Mouse (Mus musculus): ENCODE data around the gene Arhgap10.
"Not testable (repeated sequence)": the region's sequence is repeated elsewhere in the genome, so short reads cannot be mapped to it uniquely, and the experiment has no call there.

The Arhgap10 gene

GRCm38 (mm10) chr8:77354189-77354588 lies 163.6 kb downstream of the Arhgap10 start:
- no peak for DNase-seq (ENCODE audit: low read depth in 2 of 2, low spot score in 2 of 2)

GRCm38 (mm10) chr8:77351177-77351860 lies 166.4 kb downstream of the Arhgap10 start:
- no peak for DNase-seq (ENCODE audit: low read depth in 2 of 2, low spot score in 2 of 2)

DNA sequence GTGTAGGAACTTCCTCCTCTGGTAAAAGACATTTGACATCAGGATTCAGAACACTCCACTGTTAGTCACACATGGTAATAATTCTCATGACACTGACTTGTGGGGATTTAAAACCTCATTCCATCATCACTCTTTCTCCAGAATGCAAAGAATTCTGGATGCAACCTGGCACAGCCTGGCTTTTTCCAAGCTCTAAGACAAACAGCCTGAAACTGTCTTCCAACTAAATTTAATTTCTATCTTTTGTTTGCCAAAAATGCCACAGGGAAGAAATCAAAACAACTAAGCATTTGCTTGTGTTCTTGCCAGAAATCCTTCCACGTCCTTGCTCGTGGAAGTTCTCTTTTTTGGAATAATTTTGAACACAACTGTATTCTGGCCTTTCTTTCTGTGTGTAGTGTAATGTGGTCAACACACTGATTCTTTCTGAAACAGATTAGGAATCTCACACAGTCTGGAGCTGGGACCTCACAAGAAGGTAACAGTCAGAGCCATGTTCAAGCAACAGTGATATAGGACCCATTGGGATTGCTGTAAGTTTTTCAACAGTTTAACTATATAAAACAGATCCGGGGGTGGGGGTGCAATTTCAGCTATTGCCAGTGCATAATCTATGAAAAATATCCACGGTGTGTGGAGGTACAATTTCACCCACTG lies 167.5 kb downstream of the Arhgap10 start:
- DNase-seq (ENCODE audit: low read depth in 2 of 2, low spot score in 2 of 2): no peak

- DNase-seq (ENCODE audit: low read depth in 2 of 2, low spot score in 2 of 2): no peak
Measured at GRCm38 (mm10) chr8:77343916-77344315, 173.8 kb downstream of the Arhgap10 start.

- DNase-seq (ENCODE audit: low read depth in 2 of 2, low spot score in 2 of 2): no peak
Measured at GRCm38 (mm10) chr8:77343335-77343734, 174.4 kb downstream of the Arhgap10 start.

DNA sequence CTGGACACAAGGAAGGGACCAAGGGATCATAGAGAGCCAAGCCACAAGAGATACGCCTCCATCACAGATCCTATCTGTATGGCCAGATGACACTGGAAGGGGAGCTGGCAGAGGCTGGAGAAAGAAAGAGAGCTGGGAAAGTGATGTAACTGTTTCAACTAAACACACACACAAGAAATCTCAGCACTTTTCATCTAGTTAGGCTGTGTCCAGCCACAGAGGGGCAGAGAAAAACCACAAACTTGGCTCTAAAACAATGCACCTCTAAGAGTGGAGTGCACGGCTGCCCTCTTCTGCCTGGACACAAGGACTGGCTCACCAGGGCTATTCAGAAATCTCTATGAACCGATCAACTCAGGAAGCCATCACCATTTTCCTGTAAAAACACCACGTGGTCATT lies 175.6 kb downstream of the Arhgap10 start:
- DNase-seq (ENCODE audit: low read depth in 2 of 2, low spot score in 2 of 2): no peak

DNA sequence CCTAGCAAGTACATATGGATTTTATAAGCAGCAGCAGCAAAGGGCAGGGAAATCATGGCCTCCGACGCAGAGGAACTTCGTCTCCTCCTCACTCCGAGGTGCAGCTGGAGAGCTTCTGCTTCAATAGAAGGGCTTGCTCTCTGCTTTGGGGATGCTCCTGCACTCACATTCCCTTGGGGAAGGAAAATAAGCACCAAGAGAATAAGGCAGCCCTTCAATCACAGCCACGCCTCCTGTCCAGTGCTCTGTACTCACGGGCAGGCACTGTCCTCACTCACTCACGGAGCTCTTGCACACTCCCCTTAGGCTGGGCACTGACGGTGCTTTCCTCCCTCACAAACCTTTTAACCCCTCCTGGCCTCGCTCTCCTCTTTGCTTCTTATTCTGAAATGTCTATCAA lies 176.4 kb downstream of the Arhgap10 start:
- DNase-seq (ENCODE audit: low read depth in 2 of 2, low spot score in 2 of 2): no peak

- no peak for DNase-seq (ENCODE audit: low read depth in 2 of 2, low spot score in 2 of 2)
Measured at GRCm38 (mm10) chr8:77340046-77340747, 177.6 kb downstream of the Arhgap10 start.

DNA sequence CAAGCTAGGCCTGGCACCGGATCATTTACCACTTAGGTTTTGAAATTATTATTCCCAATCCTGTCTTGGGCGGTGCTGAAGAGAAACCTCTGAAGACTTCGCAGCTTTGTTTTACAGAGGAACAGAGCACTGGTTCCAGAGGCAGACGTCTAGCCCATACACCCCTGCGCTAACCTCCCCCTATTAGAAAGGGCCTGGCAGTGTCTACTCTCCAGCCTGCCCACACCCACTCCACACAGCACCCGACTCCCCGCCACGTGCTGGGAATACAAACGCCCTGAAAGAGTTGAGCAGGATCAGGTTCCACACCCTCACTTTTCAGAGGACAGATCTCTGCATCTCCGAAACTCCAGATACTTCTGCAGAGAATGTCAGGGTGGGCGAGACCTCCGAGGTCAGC lies 180.5 kb downstream of the Arhgap10 start:
- no peak for DNase-seq (ENCODE audit: low read depth in 2 of 2, low spot score in 2 of 2)

GRCm38 (mm10) chr8:77331180-77331579 lies 186.6 kb downstream of the Arhgap10 start:
- no peak for DNase-seq (ENCODE audit: low read depth in 2 of 2, low spot score in 2 of 2)

DNA sequence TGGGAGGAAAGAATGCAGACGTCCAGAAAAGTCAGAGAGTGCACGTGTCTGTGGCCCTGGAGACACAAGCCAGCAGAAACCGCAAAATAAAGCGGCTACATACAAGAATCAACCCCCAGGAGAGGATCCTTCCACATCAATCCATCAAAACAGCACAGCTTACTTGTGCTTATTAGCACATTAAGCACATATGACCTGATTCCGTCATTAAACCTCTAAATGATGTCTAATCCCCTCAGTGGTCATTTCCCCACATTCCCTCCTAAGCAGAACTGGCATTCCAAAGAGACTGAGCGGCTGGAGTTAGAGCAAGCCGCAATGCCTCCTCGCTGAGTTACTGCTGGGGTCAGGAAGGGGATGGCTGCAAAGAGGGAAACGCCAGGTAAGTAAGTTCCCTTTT lies 187.4 kb downstream of the Arhgap10 start:
- no peak for DNase-seq (ENCODE audit: low read depth in 2 of 2, low spot score in 2 of 2)

GRCm38 (mm10) chr8:77329783-77330182 lies 188.0 kb downstream of the Arhgap10 start:
- DNase-seq (ENCODE audit: low read depth in 2 of 2, low spot score in 2 of 2): no peak

- no peak for DNase-seq (ENCODE audit: low read depth in 2 of 2, low spot score in 2 of 2)
Measured at GRCm38 (mm10) chr8:77328473-77328872, 189.3 kb downstream of the Arhgap10 start.

GRCm38 (mm10) chr8:77327326-77327725 lies 190.4 kb downstream of the Arhgap10 start:
- no peak for DNase-seq (ENCODE audit: low read depth in 2 of 2, low spot score in 2 of 2)

GRCm38 (mm10) chr8:77322727-77323126 lies 195.0 kb downstream of the Arhgap10 start:
- not testable (repeated sequence) for DNase-seq (ENCODE audit: low read depth in 2 of 2, low spot score in 2 of 2)

DNA sequence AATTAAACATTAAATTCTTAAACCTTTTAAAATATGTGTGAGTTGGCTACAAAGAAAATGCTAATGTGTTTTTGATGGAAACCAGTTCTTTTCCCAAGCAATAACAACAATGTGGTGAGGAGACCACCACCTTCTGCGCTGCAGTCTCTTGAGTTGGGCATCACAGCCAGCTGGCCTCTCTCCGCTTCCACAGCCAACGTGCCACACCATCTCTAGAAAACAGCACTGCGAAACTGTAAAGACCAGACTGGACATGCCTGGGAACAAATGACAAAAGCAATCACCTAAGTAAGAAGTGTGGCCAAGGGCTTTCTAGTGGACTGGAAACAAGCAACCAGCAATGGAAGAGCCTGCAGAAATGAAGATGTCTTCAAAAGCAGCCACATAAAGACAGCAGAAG lies 195.9 kb downstream of the Arhgap10 start:
- no peak for DNase-seq (ENCODE audit: low read depth in 2 of 2, low spot score in 2 of 2)

DNA sequence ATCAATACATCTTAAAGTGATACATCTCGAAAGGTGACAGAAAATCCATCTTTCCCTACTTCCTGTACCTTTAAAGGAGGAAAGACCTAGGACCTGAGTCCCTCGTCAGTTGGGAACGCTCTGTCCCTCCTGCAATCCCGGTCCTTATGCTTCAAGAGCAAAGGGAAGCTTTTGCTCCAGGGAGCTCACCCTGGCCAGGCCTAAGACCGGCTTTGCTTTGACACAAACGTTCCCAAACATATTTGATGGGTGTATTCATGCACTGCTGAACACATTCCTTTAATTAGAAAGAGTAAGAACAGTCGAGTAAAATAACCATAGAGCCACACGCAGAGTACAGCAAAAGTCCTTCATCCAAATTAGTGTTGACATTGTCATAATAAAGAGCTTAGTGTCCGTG lies 199.2 kb downstream of the Arhgap10 start:
- DNase-seq (ENCODE audit: low read depth in 2 of 2, low spot score in 2 of 2): no peak

- DNase-seq (ENCODE audit: low read depth in 2 of 2, low spot score in 2 of 2): no peak
Measured at GRCm38 (mm10) chr8:77317771-77318170, 200.0 kb downstream of the Arhgap10 start.

DNA sequence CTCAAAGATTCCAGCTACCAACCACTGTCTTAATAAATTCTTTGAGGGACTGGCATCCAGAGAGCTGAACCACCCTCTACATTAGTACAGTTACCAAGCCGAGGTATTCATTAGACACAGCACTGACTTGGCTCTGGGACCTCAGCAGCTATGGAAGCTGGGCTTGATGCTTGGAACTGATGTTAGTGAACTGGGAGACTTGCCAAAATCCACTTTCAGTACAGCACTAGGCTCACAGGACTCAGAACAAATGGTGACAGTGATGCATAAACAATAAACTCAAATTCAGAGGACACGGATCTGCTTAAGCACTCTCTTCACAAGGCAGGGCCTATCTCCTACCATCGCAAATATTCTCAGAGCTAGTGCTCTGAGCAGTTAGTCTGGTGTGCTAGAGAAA lies 204.8 kb downstream of the Arhgap10 start:
- DNase-seq (ENCODE audit: low read depth in 2 of 2, low spot score in 2 of 2): no peak

- DNase-seq (ENCODE audit: low read depth in 2 of 2, low spot score in 2 of 2): no peak
Measured at GRCm38 (mm10) chr8:77311762-77312161, 206.0 kb downstream of the Arhgap10 start.

DNA sequence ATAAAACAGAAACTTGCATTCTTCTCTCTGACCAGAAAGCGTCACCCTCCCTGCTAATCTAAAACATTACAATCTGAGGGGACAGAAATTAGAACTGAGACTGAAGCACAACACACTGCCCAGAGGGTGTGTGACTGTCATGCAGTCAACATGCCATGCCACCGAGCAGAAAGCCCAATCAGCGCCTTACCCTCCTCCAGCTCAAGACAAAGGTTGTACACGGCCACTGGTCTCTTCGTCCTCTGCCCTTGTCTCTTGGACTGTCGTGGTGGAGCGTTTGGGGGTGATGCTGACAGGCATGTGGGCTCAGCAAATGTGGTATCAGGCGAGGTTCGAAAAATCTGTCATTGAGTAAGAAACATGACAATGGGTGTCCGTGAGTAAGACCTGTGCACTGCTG lies 207.2 kb downstream of the Arhgap10 start:
- no peak for DNase-seq (ENCODE audit: low read depth in 2 of 2, low spot score in 2 of 2)

DNA sequence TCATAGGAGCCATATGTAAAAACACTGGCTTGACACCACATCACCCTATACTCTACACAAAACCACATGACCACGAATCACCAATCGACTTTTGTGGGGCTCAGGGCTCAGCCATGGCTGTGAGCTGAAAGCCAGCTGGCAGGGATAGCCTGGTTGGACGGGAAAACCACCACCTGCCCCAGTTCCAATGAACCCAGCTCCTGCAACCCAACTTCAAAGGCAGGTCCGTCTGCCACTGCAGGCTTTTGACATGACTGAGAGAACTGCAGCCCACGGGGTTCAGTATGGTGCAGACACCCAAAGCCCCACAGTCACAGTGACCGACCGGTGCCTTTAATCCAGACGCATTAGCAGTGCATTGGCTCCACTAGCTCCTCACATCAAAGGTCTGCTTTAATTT lies 207.7 kb downstream of the Arhgap10 start:
- no peak for DNase-seq (ENCODE audit: low read depth in 2 of 2, low spot score in 2 of 2)
